Mouse (Mus musculus) stomach, postnatal 0 days (tissue): ENCODE measurements at regions not wholly inside any gene's neighbourhood (a gene's known extent, or its start where the extent isn't known, plus 50 kb on each side); places are given as distances from the start of the nearest gene placed in this dataset.

Experiments used
- CTCF ChIP-seq: IDR thresholded peaks from 2 replicates; pipeline ENCODE4 v1.5.1; 2016; ENCODE audit warnings: antibody characterized with exemption, low read depth, mild to moderate bottlenecking, moderate library complexity
- EP300 ChIP-seq: optimal IDR thresholded peaks from 2 replicates; pipeline ENCODE3; 2016; ENCODE audit warnings: antibody characterized with exemption

- TF ChIP-seq CTCF (no peak), EP300 (no peak)
Observed at GRCm38 (mm10) chr15:67943046-67943445, 1442.3 kb upstream of the Lrrc6 start.
